Mouse (Mus musculus): ENCODE results near the gene Tti1. TPM values are rescaled to one million over a fixed set of nuclear protein-coding genes. Genes with fewer than 3 reads are reported as not detected.

Tti1 gene
- polyA plus RNA-seq, 1 experiment: 11.3 TPM

DNA sequence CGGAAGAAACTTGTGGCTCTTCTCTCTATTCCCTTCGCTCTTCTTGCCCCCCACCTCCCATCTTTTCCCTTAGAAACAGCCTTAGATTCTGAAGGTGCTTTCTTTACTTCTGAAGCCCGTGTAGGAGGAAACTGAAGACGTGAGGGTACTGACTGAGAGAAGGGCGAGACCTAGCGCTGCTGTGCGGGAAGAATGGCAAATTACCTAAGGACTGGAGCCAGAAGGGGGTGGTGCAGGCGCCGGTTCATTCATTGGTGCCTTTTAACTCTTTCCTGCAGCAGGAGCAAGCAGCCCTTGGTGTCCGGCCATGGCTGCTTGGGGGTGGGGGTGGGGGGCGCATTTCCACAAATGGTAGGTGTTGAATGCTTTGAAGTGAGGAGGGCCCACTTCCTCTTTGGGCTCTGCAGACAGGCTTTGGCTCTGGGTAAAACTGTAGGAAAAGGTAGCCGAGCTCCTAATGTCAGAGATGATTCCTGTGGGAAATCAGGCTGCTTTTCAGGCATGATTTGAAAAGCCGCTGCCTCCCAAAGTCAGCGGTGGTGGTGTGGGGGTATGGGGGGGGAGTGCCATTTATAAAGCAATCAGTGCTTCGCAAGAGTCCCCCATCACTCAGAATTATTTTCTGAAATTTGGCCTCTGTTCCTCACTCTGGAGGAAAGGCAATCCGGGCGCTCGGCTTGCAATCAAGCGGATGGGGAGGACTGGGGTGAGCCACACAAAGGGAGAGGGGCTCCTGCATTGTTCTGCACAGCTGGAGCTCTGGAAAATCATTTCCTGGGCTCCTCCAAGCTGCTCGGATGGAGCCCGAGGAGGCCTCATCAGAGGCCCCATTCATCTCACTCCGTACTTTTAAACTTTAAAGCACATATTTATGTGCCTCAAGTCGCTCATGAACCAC is 53.4 kb downstream of the Tti1 start:
- TF ChIP-seq POLR2AphosphoS2 (IDR thresholded peaks at IDR 0.05; ENCODE audit: insufficient read length, low read depth) (no peak), MYOD1 (IDR thresholded peaks at IDR 0.05; ENCODE audit: control insufficient read depth in 1 of 3, insufficient read length in 2 of 3, low read depth in 2 of 3) (no peak), USF1 (IDR thresholded peaks at IDR 0.05; ENCODE audit: low read depth) (no peak), TCF12 (IDR thresholded peaks at IDR 0.05; ENCODE audit: insufficient read depth, poor library complexity, severe bottlenecking) (no peak), POLR2A (IDR thresholded peaks at IDR 0.05; ENCODE audit: insufficient read length, low read depth) (no peak), TCF3 (IDR thresholded peaks at IDR 0.05; ENCODE audit: insufficient read length, low read depth) (no peak)
- Histone ChIP-seq H3K36me3 (ENCODE audit: control insufficient read depth, insufficient read depth) (no peaks in the 10 kb centered on the region), H3K79me2 (ENCODE audit: control insufficient read depth, insufficient read depth) (no peaks in the 10 kb centered on the region), H3K4me3 (no peak overlapping the region), H3ac (ENCODE audit: control insufficient read depth, insufficient read length) (no peak overlapping the region), H3K4me2 (ENCODE audit: low read depth) (no peak overlapping the region), H3K27me3 (ENCODE audit: control insufficient read depth, insufficient read depth, insufficient read length) (peaks cover 21% of the 10 kb centered on the region)

DNA sequence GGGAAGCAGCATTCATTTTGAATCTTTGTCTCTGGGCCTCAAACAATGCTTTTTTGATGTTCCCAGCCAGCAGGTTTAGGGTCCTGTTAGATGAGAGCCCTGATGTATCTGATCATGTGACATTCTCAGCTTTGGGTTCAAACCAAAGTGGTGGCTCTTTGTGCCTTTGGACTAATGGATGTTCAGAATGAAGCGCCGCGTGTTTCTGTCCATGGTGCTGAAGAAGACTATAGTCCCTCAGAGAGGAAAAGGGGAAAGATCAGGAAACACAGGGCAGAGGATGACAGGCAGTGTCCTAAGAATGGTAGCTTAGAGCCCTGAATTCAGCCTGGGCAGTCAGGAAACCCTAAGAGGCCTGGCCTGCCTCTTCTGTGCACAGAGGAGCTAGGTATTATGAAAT is 57.6 kb downstream of the Tti1 start:
- H3K4me2 ChIP-seq (ENCODE audit: low read depth): no peak overlapping the region
- peaks cover 13% of the 10 kb centered on the region for H3K27me3 ChIP-seq (ENCODE audit: control insufficient read depth, insufficient read depth, insufficient read length)
- H3K79me2 ChIP-seq (ENCODE audit: control insufficient read depth, insufficient read depth): no peaks in the 10 kb centered on the region
- no peaks in the 10 kb centered on the region for H3K36me3 ChIP-seq (ENCODE audit: control insufficient read depth, insufficient read depth)
- H3ac ChIP-seq (ENCODE audit: control insufficient read depth, insufficient read length): no peak overlapping the region
- no peak overlapping the region for H3K4me3 ChIP-seq
- TF ChIP-seq TCF12 (IDR thresholded peaks at IDR 0.05; ENCODE audit: insufficient read depth, poor library complexity, severe bottlenecking) (no peak), MYOG (IDR thresholded peaks at IDR 0.05; ENCODE audit: control insufficient read depth in 1 of 3, insufficient read depth in 1 of 3, insufficient read length in 2 of 3, low read depth in 2 of 3) (no peak), TCF3 (IDR thresholded peaks at IDR 0.05; ENCODE audit: insufficient read length, low read depth) (no peak), USF1 (IDR thresholded peaks at IDR 0.05; ENCODE audit: low read depth) (peak; percentile 7), REST (IDR thresholded peaks at IDR 0.05; ENCODE audit: insufficient read depth, insufficient read length) (peak; percentile 52), SRF (IDR thresholded peaks at IDR 0.05; ENCODE audit: control insufficient read depth, insufficient read length, low read depth) (no peak), POLR2A (IDR thresholded peaks at IDR 0.05; ENCODE audit: insufficient read length, low read depth) (no peak), E2F4 (IDR thresholded peaks at IDR 0.05; ENCODE audit: insufficient read depth) (no peak), CEBPB (IDR thresholded peaks at IDR 0.05; ENCODE audit: insufficient read depth, poor library complexity, severe bottlenecking) (no peak), MAX (IDR thresholded peaks at IDR 0.05; ENCODE audit: low read depth) (peak; percentile 42), POLR2AphosphoS2 (IDR thresholded peaks at IDR 0.05; ENCODE audit: insufficient read length, low read depth) (no peak), MYOD1 (IDR thresholded peaks at IDR 0.05; ENCODE audit: control insufficient read depth in 1 of 3, insufficient read length in 2 of 3, low read depth in 2 of 3) (no peak)

DNA sequence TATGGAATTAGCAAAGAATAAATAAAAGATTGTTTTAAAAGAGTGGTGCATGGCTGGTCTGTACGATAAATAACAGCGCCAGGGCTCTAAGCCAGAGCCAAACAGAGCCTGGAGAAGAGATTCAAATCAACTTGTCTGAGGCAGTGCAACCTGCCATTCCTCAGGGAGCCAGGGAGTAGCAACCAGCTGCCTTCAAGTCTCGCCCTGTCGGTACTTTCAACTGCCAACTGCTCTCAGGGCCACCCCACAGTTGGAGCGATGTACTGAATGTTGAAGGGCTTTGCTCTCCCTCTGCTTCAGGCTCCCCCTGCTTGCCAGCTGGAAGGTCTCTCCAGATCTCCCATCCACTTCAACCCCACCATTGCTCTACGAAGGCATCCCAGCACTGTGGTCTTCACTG is 58.1 kb downstream of the Tti1 start:
- no peak for TF ChIP-seq REST (IDR thresholded peaks at IDR 0.05; ENCODE audit: insufficient read depth, insufficient read length)
- no peak for TF ChIP-seq MYOD1 (IDR thresholded peaks at IDR 0.05; ENCODE audit: control insufficient read depth in 1 of 3, insufficient read length in 2 of 3, low read depth in 2 of 3)
- no peak for TF ChIP-seq E2F4 (IDR thresholded peaks at IDR 0.05; ENCODE audit: insufficient read depth)
- no peak for TF ChIP-seq TCF12 (IDR thresholded peaks at IDR 0.05; ENCODE audit: insufficient read depth, poor library complexity, severe bottlenecking)
- TF ChIP-seq USF1 (IDR thresholded peaks at IDR 0.05; ENCODE audit: low read depth): no peak
- no peak for TF ChIP-seq POLR2AphosphoS2 (IDR thresholded peaks at IDR 0.05; ENCODE audit: insufficient read length, low read depth)
- no peak for TF ChIP-seq MYOG (IDR thresholded peaks at IDR 0.05; ENCODE audit: control insufficient read depth in 1 of 3, insufficient read depth in 1 of 3, insufficient read length in 2 of 3, low read depth in 2 of 3)
- no peak for TF ChIP-seq SRF (IDR thresholded peaks at IDR 0.05; ENCODE audit: control insufficient read depth, insufficient read length, low read depth)
- TF ChIP-seq MAX (IDR thresholded peaks at IDR 0.05; ENCODE audit: low read depth): no peak
- TF ChIP-seq CEBPB (IDR thresholded peaks at IDR 0.05; ENCODE audit: insufficient read depth, poor library complexity, severe bottlenecking): no peak
- TF ChIP-seq POLR2A (IDR thresholded peaks at IDR 0.05; ENCODE audit: insufficient read length, low read depth): no peak
- TF ChIP-seq TCF3 (IDR thresholded peaks at IDR 0.05; ENCODE audit: insufficient read length, low read depth): no peak
- H3K36me3 ChIP-seq (ENCODE audit: control insufficient read depth, insufficient read depth): no peaks in the 10 kb centered on the region
- no peak overlapping the region for H3K4me3 ChIP-seq
- H3K4me2 ChIP-seq (ENCODE audit: low read depth): no peak overlapping the region
- no peaks in the 10 kb centered on the region for H3K79me2 ChIP-seq (ENCODE audit: control insufficient read depth, insufficient read depth)
- no peak overlapping the region for H3ac ChIP-seq (ENCODE audit: control insufficient read depth, insufficient read length)
- H3K27me3 ChIP-seq (ENCODE audit: control insufficient read depth, insufficient read depth, insufficient read length): peaks cover 7% of the 10 kb centered on the region

DNA sequence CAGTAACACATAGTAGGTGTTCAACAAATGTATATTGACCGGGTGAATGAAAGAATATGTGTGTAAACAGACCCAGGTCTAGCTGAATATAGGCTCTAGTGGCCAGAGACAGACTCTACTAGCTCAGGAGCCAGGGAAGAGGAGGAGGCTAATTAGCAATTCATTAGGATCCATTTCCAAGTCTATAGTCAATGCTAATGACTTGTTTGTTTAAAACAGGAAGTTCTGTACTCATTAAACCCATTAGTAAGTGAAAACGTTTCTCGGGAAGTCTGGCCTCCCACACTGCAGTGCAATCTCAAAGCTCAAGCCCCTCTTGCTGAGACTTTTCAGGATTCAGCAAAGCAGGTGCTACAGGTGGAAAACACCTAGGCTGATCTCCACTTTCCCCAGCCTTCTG is 60.4 kb downstream of the Tti1 start:
- H3K4me3 ChIP-seq: no peak overlapping the region
- no peaks in the 10 kb centered on the region for H3K27me3 ChIP-seq (ENCODE audit: control insufficient read depth, insufficient read depth, insufficient read length)
- no peaks in the 10 kb centered on the region for H3K79me2 ChIP-seq (ENCODE audit: control insufficient read depth, insufficient read depth)
- TF ChIP-seq SRF (IDR thresholded peaks at IDR 0.05; ENCODE audit: control insufficient read depth, insufficient read length, low read depth) (no peak), TCF3 (IDR thresholded peaks at IDR 0.05; ENCODE audit: insufficient read length, low read depth) (no peak), CEBPB (IDR thresholded peaks at IDR 0.05; ENCODE audit: insufficient read depth, poor library complexity, severe bottlenecking) (no peak), POLR2A (IDR thresholded peaks at IDR 0.05; ENCODE audit: insufficient read length, low read depth) (no peak), MYOG (IDR thresholded peaks at IDR 0.05; ENCODE audit: control insufficient read depth in 1 of 3, insufficient read depth in 1 of 3, insufficient read length in 2 of 3, low read depth in 2 of 3) (no peak)
- no peaks in the 10 kb centered on the region for H3K36me3 ChIP-seq (ENCODE audit: control insufficient read depth, insufficient read depth)
- no peak overlapping the region for H3K4me2 ChIP-seq (ENCODE audit: low read depth)
- H3ac ChIP-seq (ENCODE audit: control insufficient read depth, insufficient read length): no peak overlapping the region

Data from myocyte (in vitro differentiated cells).